Mouse (Mus musculus) brain, adult 2 months (tissue): ENCODE measurements around the gene Adssl1.

Experiments used
- DNase-seq: peaks from one replicate; pipeline ENCODE4 v3.0.0; 2011; ENCODE audit warnings: low read depth, low spot score

Gene Adssl1

GRCm38 (mm10) chr12:112592985-112593734 lies 26.7 kb upstream of the Adssl1 start:
- peak; percentile 91 for DNase-seq

- DNase-seq: no peak
These were observed 25.6 kb upstream of the Adssl1 start for GRCm38 (mm10) chr12:112593951-112594915.

DNA sequence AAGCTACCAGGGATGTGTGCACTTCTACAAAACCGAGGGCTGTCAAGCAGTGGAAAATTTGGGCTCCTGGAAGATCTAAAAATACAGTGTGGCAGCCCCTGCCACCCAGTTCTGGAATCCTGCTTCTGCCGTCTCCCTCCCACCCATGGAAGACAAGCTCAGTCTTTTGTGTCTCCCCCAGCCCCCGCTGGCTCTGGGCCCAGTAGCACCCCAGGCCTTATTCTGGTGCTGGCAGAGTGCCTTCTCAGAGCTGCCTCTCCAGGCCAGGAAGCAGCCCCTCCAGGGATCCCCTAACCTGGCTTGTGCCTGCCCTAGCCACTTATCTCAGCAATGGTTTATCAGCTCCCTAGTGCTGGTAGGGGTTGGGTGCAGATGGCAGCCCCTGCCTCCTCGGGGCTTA lies 24.9 kb upstream of the Adssl1 start:
- peak; percentile 85 for DNase-seq

DNA sequence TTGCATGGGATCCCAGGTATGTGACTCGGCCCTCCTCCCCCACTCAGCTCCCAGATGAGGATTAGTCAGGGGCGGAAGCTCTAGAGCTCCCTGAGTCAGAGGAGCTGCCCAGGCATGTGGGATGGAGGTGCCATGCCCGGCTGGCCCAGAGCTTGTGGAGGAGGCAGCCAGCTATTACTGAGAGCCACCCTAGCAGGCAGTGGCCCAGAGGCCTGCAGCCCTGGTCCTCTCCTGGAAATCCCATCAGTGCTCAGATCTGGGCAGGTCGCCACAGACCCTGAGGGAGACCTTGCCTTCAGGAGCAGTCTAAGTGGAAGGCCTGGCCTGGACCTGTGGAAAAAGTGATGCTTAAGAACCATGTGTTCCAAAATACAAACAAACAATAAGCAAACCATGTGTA lies 24.2 kb upstream of the Adssl1 start:
- peak; percentile 73 for DNase-seq

GRCm38 (mm10) chr12:112596454-112596853 lies 23.4 kb upstream of the Adssl1 start:
- no peak for DNase-seq

DNA sequence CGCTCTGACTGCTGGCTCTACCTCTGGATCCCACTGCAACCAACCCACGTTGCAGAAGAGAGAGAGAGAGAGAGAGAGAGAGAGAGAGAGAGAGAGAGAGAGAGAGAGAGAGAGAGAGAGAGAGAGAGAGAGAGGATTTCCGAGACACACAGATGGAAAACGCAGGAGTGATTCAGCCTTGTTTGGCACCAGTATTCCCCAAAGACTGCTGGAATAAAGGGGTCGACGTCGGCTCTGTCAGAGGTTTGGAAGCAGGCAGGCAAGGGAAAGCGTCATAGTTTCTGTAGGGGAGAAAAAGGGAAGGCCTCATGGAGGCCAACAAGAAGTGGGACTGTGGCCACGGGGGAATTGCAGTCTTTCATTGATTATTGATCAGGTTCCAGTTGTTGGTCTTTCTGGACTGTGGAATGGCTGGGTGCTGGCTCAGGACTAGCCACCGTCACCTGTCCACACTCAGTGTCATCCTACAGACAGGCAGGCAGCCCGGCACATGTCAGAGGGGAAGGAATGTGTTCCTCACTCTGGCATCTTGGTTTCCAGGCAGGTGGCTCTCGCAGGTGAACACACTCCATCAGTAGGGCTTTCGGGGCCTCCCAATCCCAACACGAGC lies 22.8 kb upstream of the Adssl1 start:
- DNase-seq: peak; percentile 63

DNA sequence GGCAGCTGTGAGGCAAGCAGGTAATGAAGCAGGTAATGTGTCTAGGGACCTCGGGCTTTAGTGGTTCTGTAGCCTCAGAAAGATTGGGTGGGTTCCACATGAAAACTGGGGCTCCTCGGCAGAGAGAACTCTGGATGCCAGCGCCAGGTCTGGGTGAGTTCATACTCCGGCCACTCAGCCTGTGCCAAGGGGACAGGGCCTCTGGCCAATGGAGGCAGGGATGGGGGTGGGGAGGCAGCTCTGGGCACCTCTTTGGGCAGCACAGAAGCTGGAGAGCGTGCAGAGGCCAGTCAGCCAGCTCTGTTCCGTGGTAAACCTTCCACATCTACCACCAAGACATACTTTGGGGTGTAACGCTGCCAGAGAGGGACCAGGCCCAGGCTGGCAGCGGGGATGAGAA lies 22.2 kb upstream of the Adssl1 start:
- DNase-seq: peak; percentile 69

GRCm38 (mm10) chr12:112599198-112599597 lies 20.6 kb upstream of the Adssl1 start:
- no peak for DNase-seq

DNA sequence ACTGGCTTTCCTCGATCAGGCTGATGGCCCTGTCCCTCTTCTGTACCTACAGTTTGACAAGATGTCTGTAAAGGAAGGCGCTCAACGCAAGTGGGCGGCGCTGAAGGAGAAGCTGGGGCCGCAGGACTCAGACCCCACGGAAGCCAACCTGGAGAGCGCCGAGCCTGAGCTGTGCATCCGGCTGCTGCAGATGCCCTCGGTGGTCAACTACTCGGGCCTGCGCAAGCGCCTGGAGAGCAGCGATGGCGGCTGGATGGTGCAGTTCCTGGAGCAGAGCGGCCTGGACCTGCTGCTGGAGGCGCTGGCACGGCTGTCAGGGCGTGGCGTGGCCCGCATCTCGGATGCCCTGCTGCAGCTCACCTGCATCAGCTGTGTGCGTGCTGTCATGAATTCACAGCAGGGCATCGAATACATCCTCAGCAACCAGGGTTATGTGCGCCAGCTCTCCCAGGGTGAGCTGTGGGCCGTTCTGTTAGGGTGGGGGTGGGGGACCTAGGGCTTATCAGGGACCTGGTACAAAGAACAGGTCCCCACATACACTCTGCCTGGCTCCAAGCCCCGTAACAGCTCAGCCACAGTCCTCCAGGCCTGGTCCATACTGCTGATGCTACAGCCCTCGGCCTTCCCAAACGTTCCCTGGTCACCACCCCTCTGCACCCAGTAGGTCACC lies 19.8 kb upstream of the Adssl1 start:
- no peak for DNase-seq

DNA sequence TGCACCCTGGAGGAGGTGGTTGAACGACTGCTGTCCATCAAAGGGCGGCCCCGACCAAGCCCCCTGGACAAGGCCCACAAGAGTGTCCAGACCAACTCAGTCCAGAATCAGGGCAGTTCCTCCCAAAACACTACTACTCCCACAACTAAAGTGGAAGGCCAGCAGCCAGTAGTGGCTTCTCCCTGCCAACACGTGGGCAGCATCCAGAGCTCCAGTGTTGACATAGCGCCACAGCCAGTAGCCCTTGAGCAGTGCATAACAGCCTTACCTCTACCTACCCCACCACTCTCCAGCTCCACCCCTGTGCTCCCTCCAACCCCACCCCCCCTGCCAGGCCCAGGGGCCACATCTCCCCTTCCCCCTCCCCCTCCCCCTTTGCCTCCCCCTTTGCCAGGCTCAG lies 15.8 kb upstream of the Adssl1 start:
- DNase-seq: no peak

DNA sequence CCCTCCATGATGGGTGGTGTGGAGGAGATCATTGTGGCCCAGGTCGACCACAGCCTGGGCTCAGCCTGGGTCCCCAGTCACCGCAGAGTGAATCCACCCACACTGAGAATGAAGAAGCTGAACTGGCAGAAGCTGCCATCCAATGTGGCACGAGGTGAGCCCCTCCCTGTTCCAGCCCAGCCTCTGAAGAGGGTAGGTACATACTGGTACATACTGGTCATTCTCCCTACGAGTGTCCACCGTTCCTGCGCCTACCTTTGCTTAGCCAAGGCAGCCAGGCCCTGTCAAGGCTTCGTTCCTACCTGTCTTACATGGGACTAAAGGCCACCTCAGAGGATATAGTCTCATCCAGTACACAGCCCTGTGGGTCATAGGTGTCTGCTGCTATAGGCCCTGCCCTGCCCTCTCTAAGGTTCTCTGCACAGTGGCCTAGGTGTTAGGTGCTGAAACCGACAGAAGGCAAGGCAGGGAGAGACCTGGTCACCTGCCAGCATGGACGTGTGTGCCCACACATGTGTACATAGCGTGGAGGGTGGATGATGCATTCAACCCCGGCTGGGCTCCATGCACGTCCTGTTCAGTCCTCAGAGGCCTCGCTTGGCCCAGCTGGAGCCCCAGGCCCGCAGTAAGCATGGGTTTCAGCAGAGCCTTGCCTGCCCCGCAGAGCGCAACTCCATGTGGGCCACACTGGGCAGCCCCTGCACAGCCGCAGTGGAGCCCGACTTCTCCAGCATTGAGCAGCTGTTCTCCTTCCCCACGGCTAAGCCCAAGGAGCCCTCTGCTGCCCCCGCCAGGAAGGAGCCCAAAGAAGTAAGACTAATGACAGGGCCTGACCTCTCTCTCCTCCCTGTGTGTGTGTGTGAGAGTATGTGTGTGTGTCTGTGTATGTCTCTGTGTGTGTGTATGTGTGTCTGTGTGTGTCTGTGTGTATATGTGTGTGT lies 14.9 kb upstream of the Adssl1 start:
- DNase-seq: peak; percentile 63

DNA sequence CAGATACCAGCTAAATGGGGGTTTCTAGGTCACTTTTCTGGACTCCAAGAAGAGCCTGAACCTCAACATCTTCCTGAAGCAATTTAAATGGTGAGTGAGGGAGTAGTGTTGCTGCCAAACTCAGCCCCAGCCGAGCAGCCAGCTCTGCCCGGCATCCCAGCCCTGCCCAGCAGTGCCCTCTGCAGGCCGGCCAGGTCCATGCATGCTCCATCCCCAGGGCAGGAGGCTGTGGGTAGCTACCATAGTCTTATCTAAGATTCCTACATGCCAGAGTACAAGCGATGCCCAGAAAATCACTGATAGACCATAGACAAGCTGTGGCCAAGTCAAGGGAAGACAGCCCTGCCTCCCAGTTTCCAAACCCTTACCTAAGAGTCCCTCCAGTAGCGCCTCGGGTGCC lies 14.1 kb upstream of the Adssl1 start:
- peak; percentile 79 for DNase-seq

DNA sequence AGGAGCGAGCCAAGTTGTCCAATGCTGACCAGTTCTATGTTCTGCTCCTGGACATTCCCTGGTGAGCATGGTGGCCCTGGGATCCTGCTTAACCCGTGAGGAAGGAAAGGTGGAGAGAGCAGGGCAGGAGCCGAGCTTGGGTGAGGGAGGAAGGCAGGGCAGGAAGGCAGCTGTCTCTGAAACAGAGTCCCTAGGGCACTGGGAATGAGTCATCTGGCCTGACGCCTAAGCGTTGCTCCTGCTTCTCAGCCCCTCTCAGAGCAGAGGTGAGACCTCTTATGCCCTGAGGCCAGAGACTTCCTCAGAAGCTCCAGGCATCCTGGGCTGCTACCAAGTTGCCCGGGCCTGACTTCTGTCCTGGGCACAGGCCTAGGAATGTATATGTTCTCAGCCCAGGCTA lies 12.8 kb upstream of the Adssl1 start:
- DNase-seq: no peak

DNA sequence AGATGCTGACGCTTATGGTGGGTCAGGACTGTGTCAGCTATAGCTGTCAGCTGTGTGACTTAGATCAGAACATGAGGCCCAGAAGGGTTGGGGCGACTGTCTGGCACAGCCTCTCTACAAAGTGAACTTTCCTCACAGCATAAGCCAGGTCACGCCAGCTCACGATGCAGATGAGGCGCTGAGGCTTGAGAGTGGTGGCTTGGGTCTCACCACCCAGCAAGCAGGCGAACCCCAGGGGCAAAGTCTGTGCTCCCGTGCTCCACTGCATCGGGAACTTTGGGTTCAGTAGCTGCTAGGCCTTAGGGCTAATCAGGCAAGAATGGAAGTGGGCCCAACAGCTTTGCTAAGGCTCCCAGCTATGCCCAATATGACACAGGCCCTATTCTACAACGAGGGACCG lies 10.8 kb upstream of the Adssl1 start:
- no peak for DNase-seq

GRCm38 (mm10) chr12:112616668-112617067 lies 3.2 kb upstream of the Adssl1 start:
- DNase-seq: no peak

DNA sequence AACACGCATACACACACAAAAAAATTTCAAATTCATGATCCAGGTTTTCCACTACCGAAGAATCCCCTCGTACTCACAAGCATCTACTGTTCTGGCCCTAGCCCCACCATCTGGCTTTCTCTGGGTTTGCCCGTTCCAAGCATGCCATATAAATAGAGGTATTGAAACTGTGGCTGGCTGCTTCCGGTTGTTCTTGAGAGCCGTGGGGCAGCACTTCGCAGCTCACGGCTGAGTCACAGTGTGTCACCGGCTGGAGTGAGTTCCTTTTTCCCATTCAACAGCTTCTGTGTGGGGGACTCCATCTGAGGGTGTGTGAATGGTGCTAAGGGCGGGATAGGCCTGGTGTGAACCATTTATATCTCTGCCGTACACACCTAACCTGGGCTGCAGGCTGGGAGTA lies 2.7 kb upstream of the Adssl1 start:
- peak; percentile 94 for DNase-seq

DNA sequence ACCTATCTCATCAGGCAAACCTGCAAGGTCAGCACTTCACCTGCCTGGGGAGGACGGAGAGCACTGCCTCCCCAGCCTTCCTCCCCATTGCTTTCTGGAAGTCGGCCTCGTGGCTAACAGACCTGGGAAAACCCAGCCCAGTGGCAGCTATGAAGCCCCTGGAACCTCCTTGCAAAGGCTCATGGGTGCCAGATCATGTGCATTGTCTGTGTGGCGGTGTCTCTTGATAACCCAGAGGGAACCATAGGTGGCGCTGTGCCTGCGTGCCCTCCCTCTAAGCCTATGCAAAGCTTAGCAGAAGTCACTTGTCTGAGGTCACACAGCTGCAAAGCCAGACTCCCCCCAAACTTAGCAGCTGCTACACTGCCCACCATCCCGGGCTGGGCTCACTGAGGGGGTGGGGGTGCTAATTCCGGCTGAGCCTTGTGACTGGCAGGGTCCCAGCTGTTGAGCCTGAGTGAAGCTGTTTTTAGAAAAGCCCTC lies 1.9 kb upstream of the Adssl1 start:
- DNase-seq: peak; percentile 91

- no peak for DNase-seq
These were observed 712 bp upstream of the Adssl1 start for GRCm38 (mm10) chr12:112618981-112619685.

- DNase-seq: peak; percentile 67
These were observed 663 bp downstream of the Adssl1 start for GRCm38 (mm10) chr12:112620354-112621061.
